Mouse (Mus musculus) ovary, adult 18-20 months (tissue): ENCODE data around the gene Klf16.

Experiments used
- DNase-seq: peaks from one replicate; pipeline ENCODE4 v3.0.0; 2022; ENCODE audit warnings: low spot score, mixed read lengths

Klf16 gene

GRCm38 (mm10) chr10:80574896-80575295 is 2.2 kb downstream of the Klf16 start:
- no peak for DNase-seq

GRCm38 (mm10) chr10:80573944-80574343 is 3.2 kb downstream of the Klf16 start:
- DNase-seq = no peak

- DNase-seq = no peak
Observed at GRCm38 (mm10) chr10:80572477-80572876, 4.6 kb downstream of the Klf16 start.

- no peak for DNase-seq
Observed at GRCm38 (mm10) chr10:80570871-80571836, 6.0 kb downstream of the Klf16 start.

GRCm38 (mm10) chr10:80570419-80570818 is 6.7 kb downstream of the Klf16 start:
- no peak for DNase-seq

- no peak for DNase-seq
Observed at GRCm38 (mm10) chr10:80569664-80570066, 7.5 kb downstream of the Klf16 start.

GRCm38 (mm10) chr10:80568876-80569275 is 8.2 kb downstream of the Klf16 start:
- DNase-seq = no peak

GRCm38 (mm10) chr10:80566375-80567092 is 10.6 kb downstream of the Klf16 start:
- no peak for DNase-seq

- DNase-seq = peak; percentile 82
Observed at GRCm38 (mm10) chr10:80561116-80561944, 15.8 kb downstream of the Klf16 start, which contains the start of gene Rexo1. Gene Rexo1, minus strand, starts transcription at chr10:80561560.

- DNase-seq = no peak
Observed at GRCm38 (mm10) chr10:80560621-80561020, 16.5 kb downstream of the Klf16 start.

DNA sequence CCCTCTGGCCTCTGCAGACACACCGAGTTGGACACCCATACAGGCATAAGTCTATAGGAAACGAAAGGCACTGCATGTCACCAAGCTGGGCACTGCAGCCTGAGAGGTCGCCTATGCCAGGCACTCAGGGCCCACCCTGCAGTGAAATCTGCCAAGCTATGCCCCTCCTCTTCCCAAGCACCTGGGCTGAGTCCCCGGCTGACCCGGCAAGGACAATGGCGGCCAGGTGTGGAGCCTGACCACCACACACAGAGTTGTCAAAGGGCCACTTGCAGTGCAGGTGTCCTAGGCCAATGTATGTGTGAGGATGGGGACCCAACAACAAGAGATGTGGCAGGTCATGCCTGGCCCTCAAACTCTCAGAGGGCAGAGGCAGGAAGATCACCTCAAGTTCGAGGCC is 17.7 kb downstream of the Klf16 start:
- DNase-seq = no peak

DNA sequence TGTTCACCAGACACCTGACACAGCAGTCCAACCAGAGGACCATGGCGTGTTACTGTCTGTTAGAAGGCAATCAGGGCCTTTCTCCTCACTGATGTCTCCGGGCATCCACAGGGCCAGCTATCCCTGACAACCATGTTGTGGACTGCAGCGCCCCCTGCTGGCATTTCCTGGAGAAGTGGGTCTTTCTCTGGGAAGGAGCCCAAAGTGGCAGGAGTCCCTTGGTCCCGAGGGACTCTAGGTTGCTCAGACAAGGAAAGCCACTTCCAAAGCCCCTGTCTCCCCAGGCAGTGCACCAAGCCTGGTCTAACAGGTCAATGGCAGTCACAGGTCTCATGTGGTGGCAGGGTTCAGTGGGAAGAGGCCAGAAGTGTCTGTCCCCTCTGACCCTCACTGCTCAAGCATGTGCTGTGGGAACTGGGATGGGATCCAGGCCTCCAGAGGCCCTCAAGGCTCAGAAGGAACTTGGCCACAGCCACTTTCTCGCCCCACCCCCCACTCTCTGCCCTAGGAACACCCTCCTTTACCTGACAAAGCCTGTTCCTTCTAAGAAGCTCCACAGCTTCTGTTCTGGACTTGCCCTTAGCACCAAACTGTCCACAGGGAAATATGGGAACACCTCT is 19.7 kb downstream of the Klf16 start:
- peak; percentile 60 for DNase-seq

DNA sequence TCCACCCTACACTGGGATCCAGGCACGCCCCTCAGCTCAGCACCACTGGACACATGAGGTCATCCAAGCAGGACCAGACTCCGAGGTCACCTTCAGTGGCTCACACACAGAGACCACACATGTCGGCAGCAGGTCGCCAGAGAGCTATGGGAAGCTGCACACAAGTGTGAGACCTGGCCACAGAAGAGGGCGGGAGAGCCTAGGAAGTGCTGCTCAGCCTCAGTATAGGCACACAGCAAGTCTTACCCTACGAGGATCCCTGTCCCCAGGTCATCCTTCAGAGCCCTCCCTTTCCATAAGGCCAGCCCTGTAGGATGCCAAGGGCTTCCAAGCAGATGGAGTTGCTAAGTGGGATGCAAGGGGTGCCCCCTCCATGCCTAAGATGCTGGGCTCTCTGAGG is 23.1 kb downstream of the Klf16 start:
- no peak for DNase-seq

DNA sequence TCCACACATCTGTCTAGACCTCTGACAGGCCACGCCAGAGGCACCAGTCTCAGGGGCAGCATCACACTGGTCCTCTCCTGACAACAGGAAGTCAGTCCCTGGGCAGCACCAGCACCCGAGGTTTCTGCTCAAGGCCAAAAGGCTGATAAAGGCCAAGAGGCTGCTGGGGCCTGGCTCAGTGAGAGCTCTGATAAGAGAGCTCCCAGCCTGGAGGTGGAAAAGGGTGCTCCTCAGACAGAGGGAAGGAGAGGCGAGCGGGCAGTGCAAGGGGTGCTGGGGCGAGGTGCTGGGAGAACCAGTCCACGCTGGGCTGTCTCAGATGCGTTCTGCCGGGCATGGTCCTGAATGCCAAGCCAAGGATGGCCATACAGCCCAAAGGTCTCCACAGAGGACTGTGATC is 23.5 kb downstream of the Klf16 start:
- peak; percentile 75 for DNase-seq

- no peak for DNase-seq
Observed at GRCm38 (mm10) chr10:80552364-80552763, 24.8 kb downstream of the Klf16 start.

GRCm38 (mm10) chr10:80549279-80549678 is 27.8 kb downstream of the Klf16 start:
- peak; percentile 58 for DNase-seq

DNA sequence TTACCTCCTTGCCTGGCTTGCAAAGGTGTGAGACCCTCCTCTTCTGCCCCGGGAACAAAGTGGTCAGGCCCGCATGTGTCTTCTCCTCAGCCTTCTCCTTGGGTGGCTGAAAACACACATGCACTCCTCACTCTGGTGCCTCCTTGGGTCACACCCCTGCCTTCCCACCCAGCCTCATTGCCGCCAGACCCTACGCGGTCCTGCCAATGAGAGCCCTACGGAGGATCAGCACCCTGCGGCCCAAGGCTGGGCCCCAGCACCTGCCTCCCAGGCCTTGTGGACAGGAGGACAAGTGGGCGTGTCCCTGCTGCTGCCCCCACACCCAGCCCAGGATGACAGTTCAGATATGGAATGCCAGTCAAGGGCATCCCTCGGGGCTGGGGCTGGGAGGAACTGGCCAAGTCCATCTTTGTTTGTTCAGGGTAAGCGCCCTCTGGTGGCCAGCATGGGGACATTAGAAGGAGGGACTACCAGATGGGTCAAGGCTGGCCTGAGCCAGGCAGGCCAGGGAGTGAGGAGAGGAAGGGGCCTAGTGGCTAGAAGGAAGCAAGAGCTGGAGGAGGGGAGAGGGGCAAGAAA is 28.6 kb downstream of the Klf16 start:
- peak; percentile 87 for DNase-seq

GRCm38 (mm10) chr10:80547539-80547938 is 29.6 kb downstream of the Klf16 start:
- DNase-seq = no peak

GRCm38 (mm10) chr10:80546945-80547344 is 30.2 kb downstream of the Klf16 start:
- DNase-seq = no peak

DNA sequence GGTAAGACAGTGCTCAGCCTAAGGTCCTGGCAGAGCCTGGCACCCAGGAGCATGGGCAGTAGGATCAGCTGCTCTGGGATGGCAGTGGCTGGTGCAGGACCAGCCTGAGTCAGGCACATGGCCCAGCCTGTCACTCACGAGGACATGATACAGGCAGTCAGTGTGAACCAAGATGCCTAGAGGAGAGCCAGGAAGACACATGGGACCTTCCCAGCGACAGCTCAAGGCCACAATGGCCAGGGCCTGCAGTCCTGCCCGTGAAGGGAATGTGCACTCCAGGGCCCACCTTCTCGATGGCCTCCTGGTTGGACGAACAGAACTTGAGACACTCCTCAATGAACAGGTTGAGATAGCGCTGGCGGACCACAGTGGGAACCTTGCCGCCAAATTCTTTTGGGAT is 31.5 kb downstream of the Klf16 start:
- DNase-seq = no peak

DNA sequence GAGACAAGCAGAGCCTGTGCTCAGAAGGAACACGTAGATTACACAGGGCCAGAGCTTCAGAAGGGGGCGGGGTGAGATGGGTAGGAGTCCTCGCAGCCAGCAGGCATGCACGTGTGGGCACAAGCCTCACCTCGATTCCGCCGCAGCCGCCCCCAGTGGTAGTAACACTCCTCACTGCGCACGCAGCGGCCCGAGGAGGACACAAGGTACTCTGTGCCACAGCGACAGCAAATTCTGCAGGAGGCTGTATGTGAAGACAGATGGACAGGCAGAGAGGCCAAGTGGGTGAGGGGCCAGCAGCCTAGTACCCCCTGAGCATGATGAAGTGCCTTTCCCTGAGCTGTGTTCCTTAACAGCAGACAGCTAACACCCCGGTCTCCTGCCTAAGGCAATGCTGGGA is 33.2 kb downstream of the Klf16 start:
- no peak for DNase-seq
